Mouse (Mus musculus): ENCODE data around the gene Sel1l2. TPM values are rescaled to one million over a fixed set of nuclear protein-coding genes. Genes with fewer than 3 reads are reported as not detected.

The Sel1l2 gene
- not detected in 2 replicates for polyA plus RNA-seq (2016; fragmentation: Nextera tagmentation; extraction: Ambion mirVana)

GRCm38 (mm10) chr2:140389525-140389924, at the start of gene Sel1l2:
Sel1l2 (minus strand) TSS chr2:140389706.
- Histone ChIP-seq H3K4me1 (peaks cover 2% of the 10 kb centered on the region; the same call in 1 of the 2 replicates), H3K36me3 (no peaks in the 10 kb centered on the region), H3K4me2 (no peak within 1 kb of the TSS), H3K9me3 (replicated peaks) (no peaks in the 10 kb centered on the region), H3K27ac (no peak within 1 kb of the TSS), H3K9ac (no peak within 1 kb of the TSS), H3K27me3 (replicated peaks) (no peaks in the 10 kb centered on the region), H3K4me3 (no peak within 1 kb of the TSS)
- no peak for ATAC-seq
- WGBS (ENCODE audit: insufficient replicate concordance), result 32% methylated on average over 4 of the region's 4 CpGs

- WGBS (ENCODE audit: insufficient replicate concordance), result 66% methylated on average over 4 of the region's 4 CpGs
- Histone ChIP-seq H3K4me1 (no peaks in the 10 kb centered on the region), H3K27ac (no peak overlapping the region), H3K9me3 (replicated peaks) (no peaks in the 10 kb centered on the region), H3K36me3 (no peaks in the 10 kb centered on the region), H3K4me3 (no peak overlapping the region), H3K4me2 (no peak overlapping the region), H3K27me3 (replicated peaks) (no peaks in the 10 kb centered on the region), H3K9ac (no peak overlapping the region)
- no peak for ATAC-seq
Measured at GRCm38 (mm10) chr2:140439081-140439480, 49.6 kb upstream of the Sel1l2 start.

- Histone ChIP-seq H3K4me2 (no peak overlapping the region), H3K4me3 (no peak overlapping the region), H3K9ac (no peak overlapping the region), H3K4me1 (peaks cover 10% of the 10 kb centered on the region), H3K9me3 (replicated peaks) (no peaks in the 10 kb centered on the region), H3K27ac (no peak overlapping the region), H3K27me3 (replicated peaks) (no peaks in the 10 kb centered on the region), H3K36me3 (no peaks in the 10 kb centered on the region)
- 17% methylated on average over 4 of the region's 4 CpGs for WGBS (ENCODE audit: insufficient replicate concordance)
- ATAC-seq, result 0 out of 2 replicates have a peak, but pooled peaks have one; percentile 44
Measured at GRCm38 (mm10) chr2:140427283-140427682, 37.8 kb upstream of the Sel1l2 start.

GRCm38 (mm10) chr2:140425844-140426243, 36.3 kb upstream of the Sel1l2 start:
- Histone ChIP-seq H3K27ac (no peak overlapping the region), H3K9me3 (replicated peaks) (no peaks in the 10 kb centered on the region), H3K9ac (no peak overlapping the region), H3K36me3 (no peaks in the 10 kb centered on the region), H3K4me3 (no peak overlapping the region), H3K27me3 (replicated peaks) (no peaks in the 10 kb centered on the region), H3K4me1 (peaks cover 10% of the 10 kb centered on the region), H3K4me2 (no peak overlapping the region)
- no peak for ATAC-seq

GRCm38 (mm10) chr2:140395744-140396231, 6.3 kb upstream of the Sel1l2 start:
- Histone ChIP-seq H3K4me3 (peak overlapping the region; percentile 70), H3K36me3 (no peaks in the 10 kb centered on the region), H3K27me3 (replicated peaks) (peaks cover 18% of the 10 kb centered on the region), H3K4me1 (peaks cover 22% of the 10 kb centered on the region; the same call in 1 of the 2 replicates), H3K27ac (0 out of 2 replicates have a peak overlapping the region, but pooled peaks have one; percentile 25), H3K4me2 (peak overlapping the region; percentile 96), H3K9me3 (replicated peaks) (no peaks in the 10 kb centered on the region), H3K9ac (peak overlapping the region; percentile 79)
- ATAC-seq, result peak; percentile 38
- under 1% methylated on average over 43 of the region's 58 CpGs for WGBS (ENCODE audit: insufficient replicate concordance)

- ATAC-seq, result peak; percentile 100
- Histone ChIP-seq H3K9ac (peak within 1 kb of the TSS; percentile 79), H3K4me1 (peaks cover 22% of the 10 kb centered on the region; the same call in 1 of the 2 replicates), H3K4me2 (peak within 1 kb of the TSS; percentile 96), H3K9me3 (replicated peaks) (no peaks in the 10 kb centered on the region), H3K4me3 (peak within 1 kb of the TSS; percentile 70), H3K36me3 (no peaks in the 10 kb centered on the region), H3K27ac (0 out of 2 replicates have a peak within 1 kb of the TSS, but pooled peaks have one; percentile 25), H3K27me3 (replicated peaks) (peaks cover 18% of the 10 kb centered on the region)
- under 1% methylated on average over 39 of the region's 47 CpGs for WGBS (ENCODE audit: insufficient replicate concordance)
Measured at GRCm38 (mm10) chr2:140395179-140395578, 5.7 kb upstream of the Sel1l2 start, which contains the start of gene Macrod2. Macrod2 (plus strand) TSS chr2:140395309.

GRCm38 (mm10) chr2:140364804-140365203, 24.7 kb downstream of the Sel1l2 start:
- no peaks in the 10 kb centered on the region for H3K9me3 ChIP-seq (replicated peaks)
- ATAC-seq, result no peak
- H3K9ac ChIP-seq, result no peak overlapping the region
- H3K4me1 ChIP-seq, result no peaks in the 10 kb centered on the region
- 61% methylated on average over 1 of the region's 1 CpGs for WGBS (ENCODE audit: insufficient replicate concordance)
- H3K27ac ChIP-seq, result no peak overlapping the region
- no peak overlapping the region for H3K4me2 ChIP-seq
- no peaks in the 10 kb centered on the region for H3K36me3 ChIP-seq
- H3K27me3 ChIP-seq (replicated peaks), result no peaks in the 10 kb centered on the region
- no peak overlapping the region for H3K4me3 ChIP-seq

- Histone ChIP-seq H3K4me3 (no peak overlapping the region), H3K4me2 (no peak overlapping the region), H3K4me1 (no peaks in the 10 kb centered on the region), H3K9me3 (replicated peaks) (no peaks in the 10 kb centered on the region), H3K27me3 (replicated peaks) (no peaks in the 10 kb centered on the region), H3K9ac (no peak overlapping the region), H3K36me3 (no peaks in the 10 kb centered on the region), H3K27ac (no peak overlapping the region)
- 25% methylated on average over 2 of the region's 2 CpGs for WGBS (ENCODE audit: insufficient replicate concordance)
- ATAC-seq, result no peak
Measured at GRCm38 (mm10) chr2:140359905-140360304, 29.6 kb downstream of the Sel1l2 start.

- H3K9me3 ChIP-seq (replicated peaks), result no peaks in the 10 kb centered on the region
- H3K4me1 ChIP-seq, result no peaks in the 10 kb centered on the region
- no peak overlapping the region for H3K4me2 ChIP-seq
- H3K27ac ChIP-seq, result no peak overlapping the region
- 44% methylated on average over 7 of the region's 7 CpGs for WGBS (ENCODE audit: insufficient replicate concordance)
- no peaks in the 10 kb centered on the region for H3K27me3 ChIP-seq (replicated peaks)
- H3K9ac ChIP-seq, result no peak overlapping the region
- no peaks in the 10 kb centered on the region for H3K36me3 ChIP-seq
- peak; percentile 57; the same call in 1 of the 2 replicates for ATAC-seq
- no peak overlapping the region for H3K4me3 ChIP-seq
Measured at GRCm38 (mm10) chr2:140342394-140342793, 47.1 kb downstream of the Sel1l2 start.

GRCm38 (mm10) chr2:140330508-140331306, 58.8 kb downstream of the Sel1l2 start:
- no peak for ATAC-seq
- H3K9ac ChIP-seq, result no peak overlapping the region
- 55% methylated on average over 5 of the region's 5 CpGs for WGBS (ENCODE audit: insufficient replicate concordance)

GRCm38 (mm10) chr2:140302976-140303708, 86.4 kb downstream of the Sel1l2 start:
- no peak for ATAC-seq
- Histone ChIP-seq H3K36me3 (no peaks in the 10 kb centered on the region), H3K4me2 (no peak overlapping the region), H3K4me1 (no peaks in the 10 kb centered on the region), H3K9ac (no peak overlapping the region), H3K9me3 (replicated peaks) (no peaks in the 10 kb centered on the region), H3K27me3 (replicated peaks) (no peaks in the 10 kb centered on the region), H3K27ac (no peak overlapping the region), H3K4me3 (no peak overlapping the region)
- 59% methylated on average over 3 of the region's 3 CpGs for WGBS (ENCODE audit: insufficient replicate concordance)

More at GRCm38 (mm10) chr2:140330508-140331306, 58.8 kb downstream of the Sel1l2 start:
- H3K27ac ChIP-seq, result no peak overlapping the region
- no peak overlapping the region for H3K4me3 ChIP-seq
- H3K36me3 ChIP-seq, result no peaks in the 10 kb centered on the region
- H3K9me3 ChIP-seq (replicated peaks), result no peaks in the 10 kb centered on the region
- H3K4me2 ChIP-seq, result no peak overlapping the region
- no peaks in the 10 kb centered on the region for H3K4me1 ChIP-seq
- H3K27me3 ChIP-seq (replicated peaks), result no peaks in the 10 kb centered on the region

GRCm38 (mm10) chr2:140297155-140297554, 92.4 kb downstream of the Sel1l2 start:
- Histone ChIP-seq H3K36me3 (no peaks in the 10 kb centered on the region), H3K4me2 (no peak overlapping the region), H3K9me3 (replicated peaks) (no peaks in the 10 kb centered on the region), H3K27ac (no peak overlapping the region), H3K27me3 (replicated peaks) (no peaks in the 10 kb centered on the region), H3K4me3 (no peak overlapping the region), H3K4me1 (no peaks in the 10 kb centered on the region), H3K9ac (no peak overlapping the region)
- 32% methylated on average over 4 of the region's 4 CpGs for WGBS (ENCODE audit: insufficient replicate concordance)
- no peak for ATAC-seq

Data from liver, embryonic 12.5 days (tissue).